Mouse (Mus musculus) CD4-positive, CD25-positive, alpha-beta regulatory T cell, adult 4 months (primary cell): ENCODE results near the gene Antxr2. TPM values are rescaled to one million over a fixed set of nuclear protein-coding genes. Genes with fewer than 3 reads are reported as not detected.

Experiments used
- ATAC-seq: one replicate; pipeline ENCODE4 v1.8.0; 2017
- polyA plus RNA-seq, 2 experiments: library from polyadenylated mRNA; unstranded; fragments of 100-300 nt; shearing (Covaris generic); gene quantifications; one replicate each; pipeline ENCODE4 v1.2.1; 2017

Gene Antxr2
- polyA plus RNA-seq, 2 experiments from 2014 or later = 11.5 to 12.6 TPM

DNA sequence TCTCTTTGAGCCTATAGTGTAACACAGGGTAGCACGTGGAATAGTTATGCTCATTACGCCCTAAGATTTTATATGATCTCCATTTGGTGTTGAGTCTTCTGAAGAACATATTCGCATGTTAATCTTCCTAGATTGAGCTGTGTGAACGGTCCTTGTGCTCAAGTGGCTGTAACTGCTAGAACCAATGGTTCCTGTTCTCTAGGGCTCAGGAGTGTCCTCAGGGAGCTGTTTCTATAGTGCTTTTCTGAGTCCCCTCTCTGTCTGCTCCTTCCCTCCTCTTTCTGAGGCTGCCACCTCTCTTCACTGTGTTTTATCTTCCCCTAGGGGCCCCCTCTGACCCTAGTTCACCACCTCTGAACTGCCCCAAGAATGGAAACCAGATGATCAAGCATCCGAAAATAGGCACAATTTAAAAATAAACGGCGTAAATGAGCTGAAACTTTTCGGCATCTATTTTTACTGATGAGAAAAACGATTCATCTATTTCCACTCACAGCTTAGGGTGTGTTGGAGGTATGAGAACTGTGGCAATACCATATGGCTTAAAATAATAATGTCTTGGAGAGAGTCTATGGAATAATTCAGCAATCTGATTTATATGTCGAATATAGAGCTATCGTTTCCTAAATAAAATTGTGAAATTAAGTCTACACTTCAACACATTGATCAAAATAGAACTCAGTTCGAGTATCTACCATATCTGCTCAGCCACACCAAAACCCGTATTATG is 124.1 kb downstream of the Antxr2 start:
- ATAC-seq = no peak

DNA sequence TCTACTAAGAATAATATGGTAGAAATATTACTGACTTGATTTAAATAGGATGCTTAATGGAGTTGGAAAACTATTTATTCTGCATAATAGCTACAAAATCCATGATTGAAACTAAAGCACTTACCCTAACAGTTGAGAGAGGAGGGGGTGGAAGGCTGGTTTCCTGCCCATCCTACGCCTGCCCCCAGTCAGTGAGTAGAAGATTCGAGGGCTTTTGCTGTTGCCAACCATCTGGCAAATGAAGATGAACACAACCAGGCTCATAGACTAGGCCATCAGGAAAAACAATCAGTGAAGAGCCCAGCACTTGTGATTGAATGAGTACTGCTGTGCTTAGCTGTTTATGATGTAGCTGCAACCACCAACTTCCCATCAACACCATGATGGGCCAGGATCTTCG is 125.0 kb downstream of the Antxr2 start:
- no peak for ATAC-seq

DNA sequence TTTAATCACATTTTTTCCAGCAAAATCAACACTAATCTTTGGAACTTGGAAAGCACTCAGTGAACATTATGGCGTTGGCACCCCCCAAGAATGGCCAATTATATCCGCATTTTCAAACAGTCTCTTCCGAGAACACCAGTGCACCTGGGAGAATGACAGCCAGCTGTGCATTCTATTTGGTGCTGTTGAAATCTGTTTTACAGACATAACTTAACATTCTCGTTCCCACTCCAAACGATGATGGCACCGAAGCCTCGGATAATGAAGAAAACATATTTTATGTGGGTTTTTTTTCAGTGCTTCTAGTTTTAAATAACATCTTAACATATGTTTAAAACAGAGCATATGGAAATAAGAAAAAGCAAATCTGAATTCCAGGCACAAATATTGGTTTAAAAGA is 129.7 kb downstream of the Antxr2 start:
- no peak for ATAC-seq

DNA sequence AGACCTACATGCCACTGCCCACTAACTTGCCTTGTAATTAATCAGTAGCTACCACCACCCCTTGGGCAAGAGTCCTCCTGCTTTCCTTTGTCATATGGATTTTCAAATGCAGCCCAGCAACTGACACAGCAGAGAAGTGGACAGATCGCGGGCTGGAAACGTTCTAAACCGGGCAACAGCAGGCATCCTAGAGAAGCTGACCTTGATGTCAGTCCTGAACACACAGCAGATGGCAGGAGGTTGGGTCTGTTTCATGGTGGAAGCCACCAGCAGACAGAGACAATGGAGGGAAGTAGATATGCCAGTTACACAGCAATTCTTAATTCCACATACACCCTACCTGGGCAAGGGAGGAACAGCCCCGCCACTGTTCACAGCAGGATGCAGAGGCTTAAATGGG is 131.5 kb downstream of the Antxr2 start:
- no peak for ATAC-seq

DNA sequence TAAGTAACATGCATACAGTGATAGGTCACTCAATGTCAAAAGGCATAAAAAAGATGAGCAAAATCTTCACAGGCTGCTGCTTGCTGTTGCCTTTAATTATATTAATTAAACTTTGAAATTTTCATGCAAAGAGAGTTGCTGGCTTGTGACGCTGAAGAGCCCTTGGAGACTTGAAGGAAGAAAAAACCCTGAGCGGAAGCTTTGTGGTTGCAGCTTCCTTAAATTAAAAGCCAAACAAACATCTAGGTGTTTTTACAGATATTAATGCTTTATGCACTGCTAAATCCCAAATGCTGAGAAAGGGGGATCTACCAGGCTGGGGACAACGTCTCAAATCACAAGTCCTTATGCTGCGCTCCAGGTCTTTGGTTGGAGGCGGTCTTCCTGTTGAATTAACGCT is 145.4 kb downstream of the Antxr2 start:
- no peak for ATAC-seq

DNA sequence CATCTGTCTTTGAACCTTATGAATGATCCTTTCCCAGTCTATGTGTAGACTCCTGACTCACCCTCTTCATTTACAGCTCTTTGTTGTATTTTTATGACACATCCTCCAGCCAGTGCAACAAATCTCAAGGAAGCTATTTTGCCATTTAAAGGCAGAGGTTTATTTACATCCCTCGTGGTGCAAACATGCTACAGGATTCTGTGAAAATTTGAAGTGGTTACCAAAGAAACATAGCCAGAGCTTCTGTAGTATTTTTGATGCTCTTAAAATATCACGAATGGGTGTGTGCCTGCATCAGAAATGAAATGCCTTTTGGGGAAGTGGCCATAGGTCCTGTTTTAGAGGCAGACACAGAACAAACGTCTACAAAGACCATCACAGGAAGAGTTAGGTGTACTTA is 146.7 kb downstream of the Antxr2 start:
- ATAC-seq = no peak

DNA sequence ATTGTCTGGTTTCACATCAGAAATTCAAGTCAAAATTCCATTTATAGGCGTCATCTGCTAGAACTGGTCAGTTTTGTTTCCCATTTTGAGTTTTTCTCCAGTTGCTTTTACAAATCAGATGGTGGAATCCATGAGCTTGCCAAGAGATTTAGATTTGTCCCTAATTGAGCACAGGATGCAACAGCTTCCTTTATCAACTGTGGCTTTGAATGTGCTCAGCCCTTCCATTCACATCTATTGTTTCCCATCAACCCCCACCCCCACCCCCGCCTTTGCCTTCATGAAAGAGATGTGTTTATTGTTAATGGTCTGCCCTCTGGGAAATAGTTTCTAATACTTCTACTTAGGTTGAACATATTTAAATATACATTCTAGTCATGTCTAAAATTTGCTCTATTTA is 149.4 kb downstream of the Antxr2 start:
- no peak for ATAC-seq

DNA sequence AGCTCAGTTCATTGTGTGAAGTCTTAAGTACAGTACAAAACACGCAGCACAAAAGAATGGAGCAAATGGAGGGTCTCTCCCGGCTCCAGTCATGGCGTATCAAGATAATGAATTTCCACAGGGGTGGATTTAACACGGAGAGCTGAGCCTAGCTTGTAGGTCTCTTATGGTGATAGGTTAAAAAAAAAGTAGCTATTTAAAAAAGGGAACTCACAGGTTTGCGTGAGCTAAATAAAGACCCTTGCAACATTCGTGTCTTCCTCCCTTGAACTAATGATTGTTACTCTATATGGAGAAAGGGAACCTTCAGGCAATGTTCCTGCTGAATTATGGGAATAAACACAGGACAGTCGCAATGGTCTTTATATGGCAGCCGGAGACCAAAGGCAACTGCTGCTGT is 150.7 kb downstream of the Antxr2 start:
- no peak for ATAC-seq

DNA sequence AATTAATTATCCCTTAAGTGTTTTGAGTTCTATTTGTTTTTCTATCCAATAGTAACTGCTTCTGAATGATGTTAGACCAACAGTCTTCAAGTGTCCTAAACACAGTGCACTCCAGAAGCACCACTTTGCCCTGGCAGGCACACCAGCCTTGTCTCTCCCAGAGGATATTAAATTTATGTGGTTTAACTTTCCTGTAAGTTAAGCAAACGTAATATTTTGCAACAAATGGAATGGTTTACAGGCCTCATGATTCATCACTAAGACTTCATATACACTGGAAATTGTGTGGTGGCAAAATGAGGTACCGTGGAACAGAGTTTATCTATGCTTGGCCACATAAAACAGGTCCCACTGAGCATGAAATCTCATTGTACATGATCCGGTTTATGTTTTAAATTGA is 152.0 kb downstream of the Antxr2 start:
- ATAC-seq = no peak

DNA sequence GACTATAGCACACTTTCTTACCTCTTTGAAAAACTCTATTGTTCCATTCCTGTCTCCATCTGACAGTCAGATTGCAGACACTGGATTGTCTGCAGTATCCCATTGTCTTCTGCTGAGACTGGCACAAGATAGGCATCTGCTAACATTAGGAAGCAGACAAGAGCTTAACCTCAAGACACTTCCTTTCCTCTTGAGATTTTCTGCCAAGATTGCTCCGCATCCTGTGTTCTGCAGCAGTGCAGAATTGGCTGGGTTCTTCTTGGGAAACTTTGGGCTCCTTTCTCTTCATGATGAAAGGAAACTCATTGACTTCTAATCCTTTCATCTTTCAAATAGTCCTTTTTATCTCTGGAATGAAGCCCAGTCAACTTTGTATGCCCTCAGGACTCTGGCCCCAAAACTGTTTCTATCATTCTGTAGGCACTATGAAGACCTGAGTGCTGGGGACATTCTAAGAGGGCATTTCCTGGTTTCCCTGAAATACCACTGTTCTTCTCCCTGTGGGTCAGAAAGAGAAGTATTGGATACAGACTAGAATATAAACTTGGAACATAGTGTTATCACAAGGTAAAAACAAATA is 152.5 kb downstream of the Antxr2 start:
- no peak for ATAC-seq

DNA sequence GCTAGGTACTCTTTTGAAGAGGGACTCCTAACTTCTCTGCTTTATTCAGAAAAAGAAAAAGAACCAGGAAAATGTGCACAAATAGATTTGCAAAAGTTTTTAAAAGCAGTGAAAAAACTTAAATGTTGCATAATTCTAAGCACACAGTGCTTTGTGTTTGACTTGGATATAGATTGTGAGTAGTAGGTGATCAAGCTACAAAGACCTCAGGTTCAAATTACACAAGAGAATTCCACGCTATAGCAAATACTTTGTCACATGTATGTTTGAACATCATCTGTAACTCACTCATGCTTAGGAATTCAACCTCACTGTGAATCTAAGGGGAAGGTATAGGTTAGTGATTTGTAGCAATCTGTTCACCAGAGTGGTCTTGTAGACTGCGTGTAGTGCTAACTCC is 153.9 kb downstream of the Antxr2 start:
- ATAC-seq = no peak

DNA sequence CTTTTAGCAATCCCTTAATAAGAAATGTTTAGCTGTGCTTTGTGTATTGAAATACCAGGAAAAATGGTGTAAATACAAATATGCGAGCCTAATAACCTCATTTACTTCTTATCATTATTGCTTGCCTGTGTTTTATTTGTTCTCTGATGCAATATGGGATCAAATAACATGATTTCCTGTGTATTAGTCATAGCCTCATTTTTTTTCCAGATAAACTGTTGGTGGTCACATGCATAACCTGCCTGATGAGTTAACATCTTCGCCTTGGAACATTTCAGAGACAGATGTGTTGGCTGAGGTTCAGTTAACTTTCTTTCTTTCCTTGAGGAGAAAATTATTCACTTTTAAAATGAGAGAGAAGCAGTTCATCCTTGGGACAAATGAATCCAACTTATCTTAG is 162.9 kb downstream of the Antxr2 start:
- no peak for ATAC-seq

DNA sequence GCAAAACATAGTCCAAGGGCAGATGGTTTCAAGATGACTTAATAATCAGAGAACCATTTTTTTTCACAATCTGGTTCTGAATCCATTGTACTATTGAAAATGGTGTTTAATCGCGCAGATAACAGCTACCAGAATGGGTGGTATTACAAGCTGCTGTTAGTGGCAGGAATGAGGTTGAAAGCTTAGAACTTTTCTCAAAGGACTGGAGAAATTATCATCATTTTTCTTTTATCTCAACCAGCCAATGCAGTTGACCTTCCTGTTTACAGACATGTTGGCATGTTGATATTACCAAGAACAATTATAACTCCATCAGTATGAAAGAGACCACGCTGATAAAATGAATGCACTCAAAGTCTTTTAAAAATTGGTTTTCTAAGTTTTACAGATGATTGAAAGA is 163.9 kb downstream of the Antxr2 start:
- ATAC-seq = no peak

DNA sequence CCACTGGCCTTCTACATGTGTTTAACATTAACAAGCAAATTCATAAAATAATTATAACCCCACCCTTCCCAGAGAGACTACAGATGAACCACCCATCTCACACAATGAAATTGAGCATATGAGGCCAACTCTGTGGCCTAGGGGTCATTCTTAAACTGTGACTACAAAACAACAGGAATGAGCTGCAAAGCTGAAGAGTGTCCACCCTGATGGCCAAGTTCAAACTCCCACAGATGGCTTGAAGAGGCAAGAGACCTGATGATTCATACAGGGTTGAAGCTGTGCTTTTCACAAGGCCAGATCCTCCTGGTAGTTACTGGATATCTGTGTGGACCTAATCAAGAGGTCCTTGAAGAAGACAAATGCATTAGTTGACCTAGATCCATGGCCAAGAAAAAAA is 173.7 kb downstream of the Antxr2 start:
- no peak for ATAC-seq

DNA sequence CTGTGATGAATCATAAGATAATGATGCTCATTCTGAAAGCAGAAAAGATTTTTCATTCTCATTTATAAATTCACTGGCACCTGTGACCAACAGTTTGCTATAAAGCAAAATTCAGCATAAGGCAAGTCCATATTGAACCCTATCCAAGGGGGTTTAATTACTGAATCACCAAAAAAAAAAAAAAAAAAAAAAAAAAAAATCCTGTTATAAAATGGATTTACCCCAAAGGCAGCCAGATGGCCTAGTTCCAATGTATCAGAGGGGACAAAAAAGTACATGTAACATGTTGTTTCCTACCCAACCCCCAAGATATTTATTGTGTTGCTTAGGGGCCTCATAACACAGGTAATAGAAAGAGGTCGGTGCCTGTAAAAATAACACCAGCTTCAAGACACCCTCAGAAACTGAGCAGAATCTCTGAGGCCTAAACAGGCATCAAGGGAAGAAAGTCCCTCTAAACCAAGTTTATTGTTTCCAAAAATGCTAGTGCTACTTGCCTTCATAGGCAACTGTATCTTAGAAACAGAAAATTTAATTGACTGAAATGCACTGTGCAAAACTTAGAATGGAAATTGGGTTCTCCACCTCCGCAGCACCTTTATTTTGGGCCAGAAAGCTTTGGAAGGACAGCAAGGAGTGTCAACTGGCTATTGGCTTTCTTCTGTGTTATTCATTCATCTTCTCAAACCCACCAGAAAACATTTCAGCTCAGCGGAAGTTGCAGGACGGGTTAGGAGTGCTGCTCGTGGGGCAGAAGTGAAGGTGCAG is 178.7 kb downstream of the Antxr2 start:
- ATAC-seq = no peak

DNA sequence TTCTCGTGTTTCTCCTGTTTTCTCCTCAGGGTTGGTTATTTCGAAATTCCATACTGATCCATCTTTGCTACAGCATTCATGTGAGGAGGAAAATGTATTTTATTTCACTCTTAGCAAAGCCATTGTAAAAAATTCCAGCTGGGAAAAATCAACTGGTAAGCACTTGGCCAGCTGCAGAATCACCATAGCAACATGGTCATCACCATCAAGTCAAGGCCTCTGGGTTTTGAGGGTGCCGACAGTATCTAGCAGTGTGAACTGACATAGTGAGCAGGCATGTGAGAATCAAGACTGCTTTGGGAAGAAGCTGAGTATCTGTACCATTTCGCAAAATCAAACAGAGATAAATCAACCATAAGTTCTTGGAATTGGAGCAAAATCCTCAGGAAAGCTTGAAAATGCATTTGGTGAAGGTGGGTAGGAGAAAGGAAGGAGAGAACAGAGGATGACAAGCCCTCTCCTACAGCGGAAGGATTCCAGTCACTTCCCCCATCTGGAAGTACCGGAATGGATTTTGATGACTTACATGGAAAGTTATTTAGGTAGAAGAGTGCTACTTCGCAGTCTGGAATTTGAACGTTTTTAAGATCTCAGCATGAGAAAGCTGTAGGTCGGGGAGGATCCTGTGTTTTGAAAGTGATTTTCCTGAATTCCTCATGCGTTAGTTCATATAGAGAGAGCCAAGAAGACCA is 183.5 kb downstream of the Antxr2 start:
- no peak for ATAC-seq

DNA sequence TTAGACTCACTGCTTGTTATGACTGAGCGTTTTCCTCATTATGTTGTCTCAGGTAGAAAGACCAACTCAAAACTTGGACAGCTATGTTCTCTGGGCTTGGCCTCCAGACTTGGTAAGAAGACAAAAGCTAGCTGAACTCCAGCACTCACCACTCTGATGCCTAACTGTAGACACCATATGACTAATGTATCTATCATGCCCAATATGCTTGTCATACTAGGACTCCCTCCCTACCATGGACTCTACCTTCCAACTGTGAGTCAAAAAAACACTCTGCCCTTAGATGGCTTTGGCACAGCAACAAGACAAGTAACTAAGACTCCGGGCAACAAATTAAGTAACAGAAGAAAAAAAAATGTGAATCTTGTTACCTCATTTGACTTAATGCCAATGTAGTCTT is 184.3 kb downstream of the Antxr2 start:
- no peak for ATAC-seq

DNA sequence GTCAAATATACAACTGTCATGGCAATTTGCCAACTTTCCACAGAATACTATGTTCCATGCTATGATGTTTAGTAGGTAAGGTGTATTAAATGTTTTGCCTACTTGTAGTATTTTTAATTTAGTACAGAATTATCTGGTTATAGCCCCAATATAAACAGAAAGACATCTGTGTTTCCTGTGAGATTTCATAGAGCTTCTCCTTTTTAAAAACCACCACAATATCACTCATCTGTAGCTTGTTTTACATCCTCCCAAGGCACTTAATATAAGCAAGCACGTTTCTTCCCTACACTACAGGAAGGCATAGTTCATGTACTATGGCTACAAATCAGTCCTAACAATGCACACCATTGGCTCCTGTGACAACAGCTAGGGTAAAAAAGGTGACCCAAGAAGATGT is 188.8 kb downstream of the Antxr2 start:
- no peak for ATAC-seq

DNA sequence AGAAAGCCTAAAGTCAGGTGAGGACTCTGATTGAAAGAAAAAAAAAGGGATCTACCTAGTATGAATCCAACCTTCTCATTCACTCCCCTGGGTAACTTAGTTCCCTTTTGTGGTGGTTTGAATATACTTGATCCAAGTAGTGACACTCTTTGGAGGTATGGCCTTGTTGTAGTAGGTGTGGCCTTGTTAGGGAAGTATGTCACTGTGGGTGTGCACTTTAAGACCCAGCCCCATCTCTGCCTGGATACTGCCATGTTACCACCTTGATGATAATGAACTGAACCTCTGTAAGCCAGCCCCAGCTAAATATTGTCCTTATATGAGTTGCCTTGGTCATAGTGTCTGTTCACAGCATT is 190.9 kb downstream of the Antxr2 start:
- ATAC-seq = no peak

DNA sequence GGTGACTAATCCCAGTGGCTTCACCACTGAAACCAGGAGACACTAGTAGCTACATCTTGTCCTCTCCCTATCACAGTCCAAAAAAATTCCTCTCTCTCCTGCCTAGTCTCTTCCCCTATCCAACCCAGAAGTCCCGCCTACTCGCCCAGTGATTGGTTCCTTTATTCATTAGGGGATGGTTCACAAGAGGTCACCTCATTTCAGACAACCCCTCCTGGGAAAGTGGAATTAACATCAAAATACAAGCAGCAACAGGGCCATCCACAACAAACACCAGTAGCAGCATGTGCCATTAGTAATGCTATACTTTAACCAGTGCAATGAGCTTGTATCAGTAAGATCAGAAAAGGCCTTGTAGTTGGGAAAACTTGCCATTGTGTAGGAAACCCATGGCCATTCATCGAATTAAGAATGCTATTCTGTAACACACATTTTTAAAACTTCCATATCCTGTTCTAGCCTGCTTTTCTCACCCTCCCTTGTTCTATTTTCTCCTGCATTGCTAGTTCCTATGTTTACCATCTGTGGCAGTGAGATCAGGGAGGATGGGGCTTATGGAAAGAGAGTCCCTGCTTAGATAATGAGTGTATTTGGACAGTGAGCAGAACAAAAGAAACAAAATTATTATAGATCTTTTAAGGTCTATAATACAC is 191.4 kb downstream of the Antxr2 start:
- ATAC-seq = no peak

DNA sequence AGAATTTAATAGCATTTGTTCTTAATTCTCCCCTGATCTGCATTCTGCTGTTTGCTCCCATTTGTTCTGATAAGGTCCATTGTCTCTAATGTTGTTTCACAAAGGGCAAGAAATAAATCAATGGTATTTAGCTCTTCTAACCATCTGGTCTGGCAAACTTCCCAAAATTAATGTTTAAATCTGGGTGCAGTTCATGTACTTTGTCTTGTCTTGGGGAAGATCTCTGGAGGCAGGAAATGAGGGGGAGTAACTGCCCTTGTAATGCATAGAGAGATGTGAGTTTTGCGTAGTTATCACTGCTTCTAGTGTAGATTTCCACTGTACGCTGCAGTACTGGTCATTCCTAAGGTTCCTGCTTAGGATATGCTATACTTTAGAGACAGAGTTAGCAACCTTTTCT is 193.5 kb downstream of the Antxr2 start:
- ATAC-seq = no peak

DNA sequence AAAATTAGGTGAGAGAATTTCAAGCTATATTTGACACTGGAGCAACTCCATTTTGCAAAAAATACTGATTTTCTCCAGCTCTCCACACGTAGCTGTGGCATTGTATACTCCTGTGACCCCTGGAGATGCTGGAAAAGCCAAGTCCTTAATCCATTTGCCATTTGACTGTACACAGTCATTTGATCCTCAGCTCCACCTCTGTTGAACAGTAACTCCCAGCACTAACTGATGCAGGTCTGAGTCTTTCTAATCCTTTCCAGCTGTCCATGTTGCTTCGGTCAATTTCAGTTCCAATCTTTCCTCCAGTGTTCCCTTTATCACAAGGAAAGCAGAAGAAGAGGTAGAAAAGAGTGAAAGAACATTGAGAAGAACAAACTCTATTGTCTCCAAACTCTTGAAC is 195.4 kb downstream of the Antxr2 start:
- no peak for ATAC-seq

DNA sequence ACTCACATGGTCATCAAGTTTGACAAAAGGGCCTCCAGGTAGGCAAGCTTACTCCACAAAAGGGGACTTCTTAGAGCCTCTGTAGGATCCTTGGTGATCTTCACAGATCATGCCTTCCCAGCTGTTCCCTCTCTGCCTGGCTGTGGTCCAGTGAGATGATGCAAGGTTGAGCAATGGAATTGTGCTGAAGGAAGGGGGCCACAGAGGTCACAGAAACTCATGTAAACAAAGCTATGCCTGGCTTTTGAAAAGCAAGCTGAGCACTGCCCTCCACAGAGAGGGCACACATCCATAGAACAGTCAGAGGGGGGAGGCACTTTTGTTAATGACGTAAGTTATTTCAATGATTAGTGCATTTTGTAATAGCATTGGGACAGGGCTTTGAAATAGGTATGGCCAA is 196.1 kb downstream of the Antxr2 start:
- ATAC-seq = no peak
